Mouse (Mus musculus) testis, adult 2 months (tissue): Measurements from ENCODE around the gene Acaca.

Experiments
- CTCF ChIP-seq: fragments of 200-500 bp; IDR thresholded peaks from 2 replicates; pipeline ENCODE4 v1.5.1; 2012; ENCODE audit warnings: low read depth, mild to moderate bottlenecking, inconsistent platforms, low read length, moderate library complexity; ENCODE audit not compliant: control insufficient read depth, insufficient read depth, insufficient replicate concordance
- POLR2A ChIP-seq: fragments of 200-500 bp; IDR thresholded peaks from 2 replicates; pipeline ENCODE4 v1.6.1; 2012; ENCODE audit warnings: low read depth, mild to moderate bottlenecking, inconsistent platforms, low read length, moderate library complexity; ENCODE audit not compliant: control insufficient read depth

- no peak for TF ChIP-seq CTCF
- no peak for TF ChIP-seq POLR2A
These were observed 126.4 kb downstream of the Acaca start for GRCm38 (mm10) chr11:84255879-84256278.
